Mouse (Mus musculus): ENCODE data around the gene Sema3d.

The Sema3d gene

DNA sequence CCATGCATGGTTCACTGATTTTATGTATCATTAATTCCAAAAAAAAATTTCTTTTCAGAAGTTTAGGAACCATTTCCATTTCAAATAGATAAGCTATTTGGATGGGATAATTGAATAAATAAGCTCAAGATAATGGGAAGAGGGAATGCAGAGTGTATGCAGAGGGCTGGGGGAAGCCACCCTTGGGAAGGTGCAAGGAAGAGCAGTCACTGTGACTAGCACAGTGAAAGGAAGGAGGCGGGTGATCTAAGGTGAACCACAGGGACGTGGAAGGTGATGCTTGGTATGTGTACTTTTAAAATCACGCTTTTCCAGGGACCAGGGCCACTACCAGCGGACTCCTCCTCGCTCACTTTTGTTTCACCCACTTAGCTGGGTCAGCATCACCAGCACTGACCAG is 115.9 kb downstream of the Sema3d start:
- no peak for DNase-seq (ENCODE audit: low spot score in 2 of 2)

DNA sequence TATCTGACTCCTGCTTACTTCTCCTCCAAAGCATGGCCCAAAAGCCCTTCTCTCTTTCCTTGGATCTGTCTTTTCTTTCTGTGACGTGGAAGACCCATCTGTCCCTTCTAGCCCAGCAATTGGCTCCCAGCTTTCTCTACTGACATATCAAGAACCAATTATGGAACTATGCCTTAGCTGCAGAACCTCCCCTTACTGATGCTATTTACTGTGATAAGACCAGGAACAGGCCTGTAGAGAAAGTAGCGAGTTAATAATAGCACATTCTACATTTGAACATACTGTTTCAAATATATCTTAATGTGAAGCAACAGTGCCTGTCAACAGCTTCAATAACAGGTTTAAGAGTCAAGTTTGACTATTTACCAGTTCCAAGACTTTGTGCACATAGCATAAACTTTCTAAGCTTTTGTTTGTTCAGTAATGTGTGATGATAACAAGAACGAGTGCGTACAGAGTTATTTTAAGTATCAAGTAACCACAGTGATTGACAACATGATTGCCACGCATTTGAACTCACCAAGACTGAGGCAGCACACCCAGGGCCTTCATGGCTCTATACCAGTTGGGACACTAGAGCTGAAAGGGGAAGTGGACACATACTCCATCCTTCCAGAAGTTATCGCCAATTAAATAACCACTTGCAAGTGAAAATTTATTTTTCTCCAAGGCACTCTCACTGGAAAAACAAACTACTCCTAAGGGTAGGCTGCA is 116.8 kb downstream of the Sema3d start:
- no peak for DNase-seq (ENCODE audit: low spot score in 2 of 2)

DNA sequence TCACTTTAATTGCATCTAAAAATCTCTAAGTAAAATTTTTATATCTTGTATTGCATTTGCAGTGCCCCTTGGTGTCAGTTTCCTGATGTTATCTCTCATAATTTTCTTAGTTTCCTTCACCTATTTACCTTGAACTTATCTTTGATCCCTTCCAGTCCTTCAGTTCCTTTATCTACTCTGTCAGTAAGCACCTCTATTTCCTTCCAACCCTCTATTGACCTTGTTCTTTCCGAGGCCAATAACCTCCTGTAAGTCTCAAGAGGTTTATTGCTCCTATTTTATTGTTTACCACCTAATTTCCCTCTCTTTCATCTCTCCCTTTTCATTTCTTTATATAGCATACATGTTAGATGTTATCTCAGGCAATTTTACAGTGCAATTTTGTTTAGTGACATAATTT is 129.3 kb downstream of the Sema3d start:
- DNase-seq (ENCODE audit: low spot score in 2 of 2): no peak

DNA sequence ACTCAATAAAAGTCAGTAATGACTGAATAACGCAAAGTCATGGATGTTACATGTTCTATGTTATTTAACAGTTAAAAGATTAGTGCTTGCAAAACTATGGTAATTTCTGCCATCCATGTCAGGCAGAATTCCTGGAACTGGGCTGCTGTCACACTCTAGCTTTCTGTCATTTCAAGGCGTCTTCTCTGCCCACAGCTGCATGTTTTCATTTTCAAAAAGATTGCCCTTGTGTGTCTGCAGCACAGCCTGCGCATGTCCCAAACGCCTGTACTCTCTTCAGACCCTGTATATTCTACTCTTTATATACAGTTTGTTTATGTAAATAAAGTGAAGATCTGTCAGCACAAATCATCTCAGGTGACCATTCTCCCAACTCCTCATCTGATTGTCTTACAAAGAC is 132.1 kb downstream of the Sema3d start:
- no peak for DNase-seq (ENCODE audit: low spot score in 2 of 2)

DNA sequence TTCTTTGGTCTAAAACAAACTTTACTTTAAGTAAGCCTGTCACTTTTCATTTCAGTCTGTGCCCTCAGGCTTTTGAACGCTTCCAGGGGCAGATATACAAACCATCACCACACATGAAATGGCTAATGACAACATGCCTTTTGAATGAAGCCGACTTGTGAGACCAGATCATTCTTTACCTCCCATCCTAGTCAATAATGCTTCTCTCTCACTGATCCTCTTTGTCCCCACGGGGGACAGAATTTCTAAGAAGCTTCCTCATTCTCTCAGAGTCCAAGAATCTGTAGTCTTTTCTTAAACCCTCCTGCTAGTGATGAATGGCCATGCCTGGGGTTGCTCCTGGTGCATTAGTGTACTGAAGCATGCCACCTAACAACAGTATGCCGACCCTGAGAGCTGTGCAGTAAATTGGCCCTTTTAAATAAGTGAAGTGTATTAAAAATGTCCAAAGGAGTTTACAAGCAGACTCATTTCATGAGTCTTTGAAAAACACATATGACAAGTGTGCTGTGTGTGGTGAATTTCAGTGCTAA is 142.1 kb downstream of the Sema3d start:
- no peak for DNase-seq (ENCODE audit: low spot score in 2 of 2)

- DNase-seq (ENCODE audit: low spot score in 2 of 2): no peak
Measured at GRCm38 (mm10) chr5:12528596-12528995, 145.4 kb downstream of the Sema3d start.

- no peak for DNase-seq (ENCODE audit: low spot score in 2 of 2)
Measured at GRCm38 (mm10) chr5:12529771-12530170, 146.6 kb downstream of the Sema3d start.

DNA sequence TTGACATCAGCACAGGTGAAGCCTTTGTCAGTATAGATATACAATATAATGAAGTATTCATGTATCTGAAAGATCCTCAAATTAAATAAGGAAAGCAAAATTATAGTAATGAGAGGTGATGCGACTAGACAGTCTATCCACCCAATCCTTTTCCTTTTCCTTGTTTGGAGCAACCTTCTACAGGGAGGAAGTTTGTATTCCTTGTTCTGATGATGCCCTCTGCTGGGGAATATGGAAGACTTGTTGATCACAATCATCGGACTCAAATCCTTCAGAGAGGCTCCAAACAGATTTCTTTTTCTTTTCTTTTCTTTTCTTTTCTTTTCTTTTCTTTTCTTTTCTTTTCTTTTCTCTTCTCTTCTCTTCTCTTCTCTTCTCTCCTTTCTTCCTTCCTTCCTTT is 158.1 kb downstream of the Sema3d start:
- DNase-seq (ENCODE audit: low spot score in 2 of 2): no peak

DNA sequence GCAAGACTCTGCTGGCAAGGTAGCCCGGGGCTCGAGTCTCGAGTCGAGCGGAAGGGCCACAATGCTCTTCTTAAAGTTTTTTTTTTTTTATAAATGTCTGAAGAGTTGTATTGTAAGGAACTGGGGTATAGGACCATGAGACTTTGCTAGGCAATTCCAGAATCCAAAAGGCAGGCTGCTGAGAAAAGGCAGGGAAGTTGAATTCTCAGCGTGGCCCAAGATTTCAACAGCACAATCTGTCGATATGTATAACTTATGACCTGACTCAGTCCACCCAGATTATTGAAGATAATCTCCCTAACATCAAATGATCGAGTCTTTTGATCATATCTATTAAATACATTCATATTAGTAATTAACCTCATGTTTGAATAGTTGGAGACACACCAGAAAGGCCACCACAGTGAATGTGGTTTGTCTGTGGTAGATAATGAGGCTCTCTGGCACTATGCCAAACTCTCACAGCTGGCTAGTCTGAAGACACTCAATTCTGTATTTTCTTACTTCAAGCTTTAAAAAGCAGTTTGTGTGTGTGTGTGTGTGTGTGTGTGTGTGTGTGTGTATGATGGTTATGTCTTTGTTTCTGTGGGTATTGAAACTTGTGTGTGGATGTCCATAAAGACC is 166.0 kb downstream of the Sema3d start:
- DNase-seq (ENCODE audit: low spot score in 2 of 2): no peak

- no peak for DNase-seq (ENCODE audit: low spot score in 2 of 2)
Measured at GRCm38 (mm10) chr5:12555401-12555800, 172.2 kb downstream of the Sema3d start.

DNA sequence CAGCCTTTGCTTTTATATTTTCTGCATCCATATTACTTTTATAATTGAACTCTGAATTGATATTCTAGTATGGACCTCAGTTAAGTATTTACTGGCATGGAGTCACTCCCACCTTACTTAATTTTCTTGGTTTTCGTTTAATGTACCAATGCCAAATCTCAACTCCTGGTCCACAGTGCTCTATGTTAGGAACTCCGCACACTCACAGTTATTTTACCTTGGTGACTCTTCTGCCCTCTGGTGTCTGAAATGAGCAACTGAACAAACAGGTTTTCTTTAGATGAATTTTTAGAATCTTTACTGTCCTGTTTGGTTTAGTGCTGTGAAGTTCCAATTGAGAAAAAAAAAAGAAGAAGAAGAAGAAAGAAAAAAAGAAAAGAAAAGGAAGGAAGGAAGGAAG is 174.7 kb downstream of the Sema3d start:
- DNase-seq (ENCODE audit: low spot score in 2 of 2): no peak

DNA sequence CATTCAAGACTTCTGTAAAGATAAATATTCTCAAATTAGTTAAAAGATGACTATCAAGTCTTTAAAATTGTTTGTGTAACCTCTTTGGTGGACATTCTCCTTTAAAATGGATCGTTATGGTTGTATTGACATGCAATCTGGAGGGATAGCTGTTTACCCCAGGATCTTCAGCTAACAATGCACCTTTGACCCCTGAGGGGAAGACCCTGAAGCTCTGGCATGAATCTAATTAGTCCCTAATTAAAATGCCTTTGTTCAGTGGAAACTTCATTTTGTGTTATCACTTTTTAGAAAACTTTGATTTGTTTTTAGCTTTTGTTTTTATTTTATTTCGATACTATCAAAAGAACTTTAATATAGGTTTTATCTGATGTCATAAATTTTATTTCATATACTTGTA is 178.6 kb downstream of the Sema3d start:
- no peak for DNase-seq (ENCODE audit: low spot score in 2 of 2)

DNA sequence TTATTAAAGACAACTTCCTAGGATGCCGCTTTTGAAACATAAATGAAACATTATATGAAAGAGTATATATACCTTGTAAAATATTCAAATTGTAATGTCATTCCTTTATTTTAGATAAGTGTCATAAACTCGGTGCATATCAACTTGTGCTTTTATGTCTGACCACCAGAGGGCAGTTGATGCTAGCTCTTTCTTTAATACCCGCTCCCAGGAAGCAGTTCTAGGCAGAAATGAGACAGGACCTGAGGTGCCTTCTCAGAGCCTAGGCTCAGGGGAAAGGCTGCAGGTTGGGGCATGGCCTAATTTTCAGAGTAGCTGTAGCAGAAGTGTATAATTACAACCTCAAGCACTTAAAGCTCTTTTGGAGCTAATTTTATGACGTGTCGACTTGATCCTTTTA is 179.0 kb downstream of the Sema3d start:
- peak; percentile 19 to 30 for DNase-seq (ENCODE audit: low spot score in 2 of 2)

DNA sequence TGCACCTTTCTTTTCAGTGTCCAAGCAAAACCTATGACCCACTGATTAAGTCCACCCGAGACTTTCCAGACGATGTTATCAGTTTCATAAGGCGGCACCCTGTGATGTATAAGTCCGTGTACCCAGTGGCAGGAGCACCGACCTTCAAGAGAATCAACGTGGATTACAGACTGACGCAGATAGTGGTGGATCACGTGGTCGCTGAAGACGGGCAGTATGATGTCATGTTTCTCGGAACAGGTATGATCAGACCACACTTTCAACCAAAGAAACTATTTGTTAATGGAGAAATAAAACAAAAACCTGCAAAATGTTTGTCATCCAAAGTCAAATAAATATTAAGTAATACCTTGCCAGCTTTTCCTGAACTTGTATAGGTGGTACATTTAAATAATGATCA is 179.9 kb downstream of the Sema3d start:
- DNase-seq (ENCODE audit: low spot score in 2 of 2): no peak

- no peak for DNase-seq (ENCODE audit: low spot score in 2 of 2)
Measured at GRCm38 (mm10) chr5:12564602-12565220, 181.5 kb downstream of the Sema3d start.

DNA sequence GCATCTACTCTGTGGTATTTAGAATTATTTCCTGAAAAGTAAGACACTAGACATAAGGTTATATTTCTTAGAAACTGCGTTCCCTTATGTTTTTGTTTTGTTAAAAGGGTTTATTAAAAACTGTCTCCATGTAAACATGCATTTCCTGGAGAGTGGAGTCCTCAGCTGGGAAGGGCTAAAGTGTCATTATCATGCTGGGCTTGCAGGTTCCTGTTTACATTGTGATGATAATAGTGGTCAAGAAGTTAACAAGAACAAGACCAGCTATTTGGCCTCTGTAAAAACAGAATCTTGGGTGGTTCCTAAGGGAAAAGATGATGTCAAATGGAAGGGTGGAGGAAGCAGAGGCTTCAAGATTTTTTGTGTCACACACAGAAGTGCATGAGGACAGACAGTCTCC is 183.4 kb downstream of the Sema3d start:
- DNase-seq (ENCODE audit: low spot score in 2 of 2): no peak

DNA sequence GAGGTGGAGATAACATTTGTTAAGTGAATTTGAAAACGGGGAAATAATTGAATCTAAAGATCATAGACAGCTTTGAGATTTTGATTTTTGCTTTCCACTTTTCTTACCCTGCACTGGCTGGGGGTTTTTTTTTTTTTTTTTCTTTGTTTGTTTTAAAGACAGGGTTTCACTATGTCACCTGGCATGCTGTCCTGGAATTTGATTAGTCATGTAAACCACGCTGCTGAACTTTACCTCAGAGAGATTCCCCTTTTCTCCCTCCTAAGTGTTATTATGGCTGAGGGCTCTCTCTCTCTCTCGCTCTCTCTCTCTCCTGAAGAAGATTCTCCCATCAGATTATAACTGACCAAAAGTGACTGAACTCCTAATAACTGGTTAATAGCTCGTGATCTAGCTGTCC is 191.4 kb downstream of the Sema3d start:
- DNase-seq (ENCODE audit: low spot score in 2 of 2): no peak

- no peak for DNase-seq (ENCODE audit: low spot score in 2 of 2)
Measured at GRCm38 (mm10) chr5:12575262-12575661, 192.1 kb downstream of the Sema3d start.

DNA sequence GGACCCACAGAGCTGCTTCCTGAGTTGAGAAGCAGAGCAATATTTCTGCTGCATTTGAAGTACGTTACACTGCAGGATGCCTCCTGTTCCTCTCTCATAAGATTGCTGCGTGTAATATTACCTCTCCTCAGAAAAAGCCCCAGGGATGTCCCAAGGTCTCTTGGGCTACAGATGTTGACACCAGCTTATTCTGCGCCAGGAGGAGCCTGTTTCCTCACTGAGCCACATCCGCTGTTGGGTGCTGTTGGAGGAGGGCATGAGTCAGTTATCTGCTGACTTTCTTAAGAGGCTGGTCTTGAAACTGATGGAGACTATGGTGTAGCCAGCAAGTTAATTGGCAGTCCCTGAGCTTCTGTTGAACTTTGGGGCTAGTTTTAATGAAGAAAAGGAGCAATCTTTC is 196.6 kb downstream of the Sema3d start:
- DNase-seq (ENCODE audit: low spot score in 2 of 2): no peak

- no peak for DNase-seq (ENCODE audit: low spot score in 2 of 2)
Measured at GRCm38 (mm10) chr5:12582540-12582939, 199.4 kb downstream of the Sema3d start.

DNA sequence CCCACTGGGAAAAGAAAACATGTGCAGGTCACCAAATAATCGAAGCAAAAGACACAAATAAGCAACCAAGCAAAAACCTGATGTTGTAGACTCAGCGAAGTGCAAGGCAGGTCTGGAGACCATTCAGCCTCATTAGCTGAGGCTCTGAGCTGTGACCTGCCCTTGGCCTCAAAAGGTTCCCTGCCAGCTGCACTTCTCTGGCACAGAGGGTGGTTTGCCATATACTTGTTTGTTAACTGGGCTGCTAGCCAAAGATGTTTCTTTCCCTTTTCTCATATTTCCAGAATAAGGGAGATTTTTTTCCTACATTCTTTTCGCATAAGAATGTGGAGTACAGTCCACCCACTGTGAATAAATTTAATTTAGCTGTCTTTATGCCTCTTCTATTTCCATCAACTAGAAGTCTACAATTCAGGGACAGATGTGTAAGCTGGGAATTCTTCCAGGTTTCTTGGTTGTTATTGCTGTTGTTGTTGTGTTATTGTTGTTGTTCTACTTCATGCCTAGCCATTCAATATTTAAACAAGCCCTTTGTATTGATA is 200.2 kb downstream of the Sema3d start:
- no peak for DNase-seq (ENCODE audit: low spot score in 2 of 2)

DNA sequence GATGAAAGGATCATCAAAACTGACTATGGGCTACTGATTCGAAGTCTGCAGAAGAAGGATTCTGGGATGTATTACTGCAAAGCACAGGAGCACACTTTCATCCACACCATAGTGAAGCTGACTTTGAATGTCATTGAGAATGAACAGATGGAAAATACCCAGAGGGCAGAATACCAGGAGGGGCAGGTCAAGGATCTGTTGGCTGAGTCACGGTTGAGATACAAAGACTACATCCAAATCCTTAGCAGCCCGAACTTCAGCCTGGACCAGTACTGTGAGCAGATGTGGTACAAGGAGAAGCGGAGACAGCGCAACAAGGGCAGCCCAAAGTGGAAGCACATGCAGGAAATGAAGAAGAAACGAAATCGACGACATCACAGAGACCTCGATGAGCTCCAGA is 201.7 kb downstream of the Sema3d start:
- DNase-seq (ENCODE audit: low spot score in 2 of 2): no peak
